Mouse (Mus musculus) liver, embryonic 15.5 days (tissue): Measurements from ENCODE around the gene Inpp5b. TPM values are rescaled to one million over a fixed set of nuclear protein-coding genes. Genes with fewer than 3 reads are reported as not detected.
A peak's percentile ranks its signal among the peaks of the same experiment; 100 is the strongest.

Source experiments
- ATAC-seq: fragments of 200-750 bp; cut with Nextera tagmentation; 2 replicates; pipeline ENCODE4 v1.8.0; 2017; ENCODE audit warnings: moderate number of reproducible peaks, mild to moderate bottlenecking, moderate library complexity; ENCODE audit not compliant: insufficient read depth
- H3K27ac ChIP-seq: fragments of 300-500 bp; sonication (generic); replicated peaks from 2 replicates; pipeline ENCODE4 v1.5.1; 2015; ENCODE audit warnings: mild to moderate bottlenecking, inconsistent platforms
- H3K27me3 ChIP-seq: fragments of 300-500 bp; sonication (generic); 2 replicates; pipeline ENCODE4 v1.6.1; 2015; ENCODE audit warnings: mild to moderate bottlenecking, inconsistent platforms
- H3K36me3 ChIP-seq: fragments of 300-500 bp; sonication (generic); replicated peaks from 2 replicates; pipeline ENCODE4 v1.6.1; 2015; ENCODE audit warnings: moderate library complexity, mild to moderate bottlenecking, inconsistent platforms
- H3K4me1 ChIP-seq: fragments of 300-500 bp; sonication (generic); replicated peaks from 2 replicates; pipeline ENCODE4 v1.6.1; 2015; ENCODE audit warnings: inconsistent platforms
- H3K4me2 ChIP-seq: fragments of 300-500 bp; sonication (generic); 2 replicates; pipeline ENCODE4 v1.6.1; 2015; ENCODE audit warnings: moderate library complexity, mild to moderate bottlenecking, inconsistent platforms
- H3K4me3 ChIP-seq: fragments of 300-500 bp; sonication (generic); replicated peaks from 2 replicates; pipeline ENCODE4 v1.5.1; 2015; ENCODE audit warnings: mild to moderate bottlenecking, inconsistent platforms
- H3K9ac ChIP-seq: fragments of 300-500 bp; sonication (generic); 2 replicates; pipeline ENCODE4 v1.6.1; 2015; ENCODE audit warnings: moderate library complexity, mild to moderate bottlenecking, inconsistent platforms
- H3K9me3 ChIP-seq: fragments of 300-500 bp; sonication (generic); replicated peaks from 2 replicates; pipeline ENCODE4 v1.6.1; 2016; ENCODE audit warnings: inconsistent platforms
- WGBS: fragments of 180-500 bp; shearing (Covaris S2); methylation state at CpG from one replicate; pipeline ENCODE4 v1.1.7; 2015; ENCODE audit warnings: mixed read lengths; ENCODE audit not compliant: insufficient replicate concordance; 5-methylcytosine and 5-hydroxymethylcytosine counted together
- polyA plus RNA-seq: library from polyadenylated mRNA; unstranded; fragments of >200 nt; fragmentation: Nextera tagmentation; extraction: Ambion mirVana; gene quantifications from 2 replicates; pipeline ENCODE4 v1.2.1, GENCODE M21; 2015

Gene Inpp5b
- polyA plus RNA-seq, 1 experiment from 2014 or later, result 38.3 TPM

- Histone ChIP-seq H3K36me3 (peaks cover 64% of the 10 kb centered on the region), H3K4me1 (peaks cover 18% of the 10 kb centered on the region), H3K4me2 (no peak overlapping the region), H3K27me3 (no peaks in the 10 kb centered on the region), H3K9ac (no peak overlapping the region), H3K4me3 (no peak overlapping the region), H3K27ac (no peak overlapping the region), H3K9me3 (no peaks in the 10 kb centered on the region)
- ATAC-seq, result no peak
- WGBS, result 80% methylated on average over 4 of the region's 4 CpGs
These were observed 77.2 kb downstream of the Inpp5b start for GRCm38 (mm10) chr4:124818832-124819231.

- no peak for ATAC-seq
- 89% methylated on average over 6 of the region's 6 CpGs for WGBS
- Histone ChIP-seq H3K36me3 (peaks cover 92% of the 10 kb centered on the region), H3K9ac (no peak overlapping the region), H3K27ac (no peak overlapping the region), H3K27me3 (no peaks in the 10 kb centered on the region), H3K4me1 (no peaks in the 10 kb centered on the region), H3K4me3 (no peak overlapping the region), H3K9me3 (no peaks in the 10 kb centered on the region), H3K4me2 (no peak overlapping the region)
These were observed 83.3 kb downstream of the Inpp5b start for GRCm38 (mm10) chr4:124824967-124825366.

- ATAC-seq, result no peak
- H3K9ac ChIP-seq, result no peak overlapping the region
These were observed 83.8 kb downstream of the Inpp5b start for GRCm38 (mm10) chr4:124825371-124825965.

GRCm38 (mm10) chr4:124829671-124830070, 88.0 kb downstream of the Inpp5b start:
- ATAC-seq, result no peak
- H3K36me3 ChIP-seq, result peaks cover 88% of the 10 kb centered on the region
- WGBS, result 70% methylated on average over 5 of the region's 5 CpGs

More at GRCm38 (mm10) chr4:124825371-124825965, 83.8 kb downstream of the Inpp5b start:
- no peak overlapping the region for H3K27ac ChIP-seq
- H3K4me1 ChIP-seq, result no peaks in the 10 kb centered on the region
- H3K36me3 ChIP-seq, result peaks cover 92% of the 10 kb centered on the region
- 92% methylated on average over 21 of the region's 21 CpGs for WGBS
- H3K4me3 ChIP-seq, result no peak overlapping the region
- no peaks in the 10 kb centered on the region for H3K27me3 ChIP-seq
- no peaks in the 10 kb centered on the region for H3K9me3 ChIP-seq
- H3K4me2 ChIP-seq, result no peak overlapping the region

GRCm38 (mm10) chr4:124832796-124833195, 91.1 kb downstream of the Inpp5b start:
- peaks cover 89% of the 10 kb centered on the region for H3K36me3 ChIP-seq
- no peak for ATAC-seq

More at GRCm38 (mm10) chr4:124829671-124830070, 88.0 kb downstream of the Inpp5b start:
- Histone ChIP-seq H3K4me1 (no peaks in the 10 kb centered on the region), H3K27ac (no peak overlapping the region), H3K4me3 (no peak overlapping the region), H3K4me2 (no peak overlapping the region), H3K27me3 (no peaks in the 10 kb centered on the region), H3K9me3 (no peaks in the 10 kb centered on the region), H3K9ac (no peak overlapping the region)

GRCm38 (mm10) chr4:124838035-124838700, 96.5 kb downstream of the Inpp5b start:
- H3K4me1 ChIP-seq, result no peaks in the 10 kb centered on the region
- H3K36me3 ChIP-seq, result peaks cover 95% of the 10 kb centered on the region
- WGBS, result 76% methylated on average over 14 of the region's 14 CpGs

More at GRCm38 (mm10) chr4:124832796-124833195, 91.1 kb downstream of the Inpp5b start:
- no peaks in the 10 kb centered on the region for H3K9me3 ChIP-seq
- H3K4me3 ChIP-seq, result no peak overlapping the region
- H3K9ac ChIP-seq, result no peak overlapping the region
- no peaks in the 10 kb centered on the region for H3K27me3 ChIP-seq
- 90% methylated on average over 10 of the region's 10 CpGs for WGBS
- no peak overlapping the region for H3K4me2 ChIP-seq
- H3K4me1 ChIP-seq, result no peaks in the 10 kb centered on the region
- H3K27ac ChIP-seq, result no peak overlapping the region

GRCm38 (mm10) chr4:124840998-124841397, 99.3 kb downstream of the Inpp5b start:
- Histone ChIP-seq H3K36me3 (peaks cover 84% of the 10 kb centered on the region), H3K4me1 (no peaks in the 10 kb centered on the region), H3K9me3 (0 out of 2 replicates have a peak, but pooled peaks cover 2% of the 10 kb centered on the region), H3K4me2 (no peak overlapping the region), H3K4me3 (no peak overlapping the region), H3K27me3 (no peaks in the 10 kb centered on the region), H3K9ac (no peak overlapping the region), H3K27ac (no peak overlapping the region)
- ATAC-seq, result no peak
- 91% methylated on average over 1 of the region's 1 CpGs for WGBS

More at GRCm38 (mm10) chr4:124838035-124838700, 96.5 kb downstream of the Inpp5b start:
- Histone ChIP-seq H3K27me3 (no peaks in the 10 kb centered on the region), H3K27ac (no peak overlapping the region), H3K9ac (no peak overlapping the region), H3K4me2 (no peak overlapping the region), H3K4me3 (no peak overlapping the region), H3K9me3 (0 out of 2 replicates have a peak, but pooled peaks cover 2% of the 10 kb centered on the region)
- no peak for ATAC-seq

GRCm38 (mm10) chr4:124843493-124843892, 101.8 kb downstream of the Inpp5b start:
- peaks cover 65% of the 10 kb centered on the region for H3K36me3 ChIP-seq
- 0 out of 2 replicates have a peak, but pooled peaks cover 2% of the 10 kb centered on the region for H3K9me3 ChIP-seq
- H3K4me2 ChIP-seq, result no peak overlapping the region
- H3K27me3 ChIP-seq, result no peaks in the 10 kb centered on the region
- H3K4me1 ChIP-seq, result peaks cover 13% of the 10 kb centered on the region
- 69% methylated on average over 11 of the region's 11 CpGs for WGBS
- no peak for ATAC-seq
- H3K9ac ChIP-seq, result no peak overlapping the region
- H3K27ac ChIP-seq, result no peak overlapping the region
- H3K4me3 ChIP-seq, result no peak overlapping the region

- H3K9me3 ChIP-seq, result no peaks in the 10 kb centered on the region
- H3K27me3 ChIP-seq, result no peaks in the 10 kb centered on the region
- peaks cover 38% of the 10 kb centered on the region for H3K4me1 ChIP-seq
- no peak overlapping the region for H3K4me3 ChIP-seq
- H3K27ac ChIP-seq, result no peak overlapping the region
- no peak overlapping the region for H3K9ac ChIP-seq
- no peak overlapping the region for H3K4me2 ChIP-seq
- ATAC-seq, result no peak
- peaks cover 32% of the 10 kb centered on the region for H3K36me3 ChIP-seq
- 5% methylated on average over 8 of the region's 8 CpGs for WGBS
These were observed 105.9 kb downstream of the Inpp5b start for GRCm38 (mm10) chr4:124847573-124847972.

GRCm38 (mm10) chr4:124849631-124850260, 108.1 kb downstream of the Inpp5b start:
- Histone ChIP-seq H3K4me1 (peaks cover 42% of the 10 kb centered on the region), H3K9ac (peak overlapping the region; percentile 88), H3K27me3 (no peaks in the 10 kb centered on the region), H3K4me3 (peak overlapping the region; percentile 99), H3K27ac (peak overlapping the region; percentile 85), H3K4me2 (peak overlapping the region; percentile 96), H3K36me3 (peaks cover 39% of the 10 kb centered on the region), H3K9me3 (no peaks in the 10 kb centered on the region)
- no peak for ATAC-seq
- 11% methylated on average over 24 of the region's 24 CpGs for WGBS

- Histone ChIP-seq H3K27me3 (no peaks in the 10 kb centered on the region), H3K27ac (peak within 1 kb of the TSS; percentile 85), H3K36me3 (peaks cover 41% of the 10 kb centered on the region), H3K4me3 (peak within 1 kb of the TSS; percentile 99), H3K9ac (peak within 1 kb of the TSS; percentile 88), H3K4me1 (peaks cover 42% of the 10 kb centered on the region), H3K9me3 (no peaks in the 10 kb centered on the region), H3K4me2 (peak within 1 kb of the TSS; percentile 96)
- WGBS, result under 1% methylated on average over 86 of the region's 90 CpGs
- peak; percentile 91 for ATAC-seq
These were observed 108.7 kb downstream of the Inpp5b start, which contains the start of gene Yrdc for GRCm38 (mm10) chr4:124850261-124850913. Yrdc (plus strand) TSS chr4:124850679.
